Mouse (Mus musculus) T-helper 2 cell (primary cell): ENCODE data around the gene Olfr473.
"Not testable (repeated sequence)": the region's sequence is repeated elsewhere in the genome, so short reads cannot be mapped to it uniquely, and the experiment has no call there.

ENCODE experiments used
- in situ Hi-C: fragments of 300-600 bp; cut with MboI, MseI; formaldehyde crosslinking; loops from one replicate; pipeline ENCODE4 v1.15.1; 2025; ENCODE audit warnings: high pct_unique_total_duplicates

Olfr473 gene

DNA sequence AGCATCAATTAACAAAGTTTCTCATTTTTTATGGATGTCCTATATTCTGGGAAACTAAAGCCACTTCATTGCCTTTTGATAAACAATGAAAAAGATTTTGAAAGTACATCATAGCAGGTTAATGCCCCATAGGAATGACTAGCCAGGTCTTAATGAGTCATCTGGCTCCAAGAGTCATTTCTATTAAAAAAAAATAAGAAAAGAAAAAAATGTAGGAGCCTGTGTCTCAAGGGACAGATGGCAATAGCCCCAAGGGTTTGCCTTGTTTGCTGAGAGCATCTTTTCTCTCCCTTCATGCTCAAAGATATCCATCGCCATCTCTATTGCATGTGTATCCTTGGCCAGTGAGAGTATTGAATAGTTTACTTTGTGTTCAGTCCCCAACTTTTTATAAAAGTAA, at the start of gene Olfr473:
TSS of gene Olfr473 (plus strand) at position 301 of the 400 bp plus-strand sequence.
- in situ Hi-C loops: no loop called here

GRCm38 (mm10) chr7:107897602-107898001, 32.6 kb upstream of the Olfr473 start, which contains the start of gene Olfr472:
Olfr472 (plus strand) TSS chr7:107897902.
- in situ Hi-C loops: no loop called here

GRCm38 (mm10) chr7:107952539-107952938, 22.3 kb downstream of the Olfr473 start:
- in situ Hi-C loops: not testable (repeated sequence)

- in situ Hi-C loops: no loop called here
Observed at GRCm38 (mm10) chr7:107954343-107954742, 24.1 kb downstream of the Olfr473 start, which contains the start of gene Olfr474. Olfr474 (plus strand) TSS chr7:107954643.

GRCm38 (mm10) chr7:107964503-107964902, 34.3 kb downstream of the Olfr473 start, which contains the start of gene Olfr476:
Olfr476 (plus strand) TSS chr7:107964803.
- in situ Hi-C loops: no loop called here
